Mouse (Mus musculus) CH12.LX (cell line): ENCODE data around the gene Pithd1. TPM values are rescaled to one million over a fixed set of nuclear protein-coding genes. Genes with fewer than 3 reads are reported as not detected.

Source experiments
- DNase-seq: peaks from one replicate; pipeline ENCODE4 v3.0.0-alpha.2; 2013; ENCODE audit errors: extremely low read depth
- H3K27ac ChIP-seq: 2 replicates; pipeline ENCODE4 v1.5.1; 2012; ENCODE audit warnings: low read depth, mild to moderate bottlenecking, control low read depth, moderate library complexity; ENCODE audit not compliant: insufficient read depth
- H3K27me3 ChIP-seq: replicated peaks from 2 replicates; pipeline ENCODE3; 2012; ENCODE audit warnings: inconsistent platforms
- H3K36me3 ChIP-seq, 2 experiments: replicated peaks in 1 of 2; 2 replicates each; pipeline versions ENCODE3 to v1.6.1; 2012; ENCODE audit warnings: inconsistent platforms in 1 of 2, low read length in 1 of 2, mild to moderate bottlenecking in 1 of 2, mixed read lengths in 1 of 2, moderate library complexity in 1 of 2; ENCODE audit not compliant: control insufficient read depth in 1 of 2, insufficient read depth in 1 of 2
- H3K4me1 ChIP-seq, 2 experiments: 2 replicates each; pipeline ENCODE4 v1.6.1; 2012; ENCODE audit warnings: inconsistent platforms in 1 of 2, moderate library complexity in 1 of 2; ENCODE audit not compliant: insufficient read depth in 2 of 2, control insufficient read depth in 1 of 2
- H3K4me2 ChIP-seq: 2 replicates; pipeline ENCODE4 v1.6.1; 2012; ENCODE audit warnings: low read depth, mild to moderate bottlenecking, control low read depth; ENCODE audit not compliant: poor library complexity, insufficient read depth, severe bottlenecking
- H3K4me3 ChIP-seq, 3 experiments: fragments of 150-350 bp in 1 of 3; sonication (generic) in 1 of 3; replicated peaks in 1 of 3; 2 replicates each; pipeline versions ENCODE3 to v1.5.1; 2011 to 2012; ENCODE audit warnings: low read depth in 2 of 3, low read length in 2 of 3, mild to moderate bottlenecking in 2 of 3, moderate library complexity in 2 of 3, control low read depth in 1 of 3, improper control_type of control experiment in 1 of 3, inconsistent platforms in 1 of 3, mixed read lengths in 1 of 3; ENCODE audit not compliant: poor library complexity in 1 of 3
- H3K79me2 ChIP-seq: replicated peaks from 2 replicates; pipeline ENCODE4 v1.6.1; 2012; ENCODE audit warnings: mild to moderate bottlenecking, moderate library complexity; ENCODE audit not compliant: control insufficient read depth, poor library complexity, insufficient read depth, severe bottlenecking; ENCODE audit errors: extremely low read depth
- H3K9ac ChIP-seq: 2 replicates; pipeline ENCODE4 v1.6.1; 2012; ENCODE audit warnings: low read depth, mild to moderate bottlenecking, control low read depth, moderate library complexity; ENCODE audit not compliant: insufficient read depth
- H3K9me3 ChIP-seq: replicated peaks from 2 replicates; pipeline ENCODE3; 2012; ENCODE audit warnings: low read length, inconsistent platforms, mixed read lengths
- BHLHE40 ChIP-seq: IDR thresholded peaks from 2 replicates; pipeline ENCODE4 v1.6.1; 2011; ENCODE audit warnings: mild to moderate bottlenecking, low read depth, low read length, improper control_type of control experiment
- CHD1 ChIP-seq: IDR thresholded peaks from 2 replicates; pipeline ENCODE4 v1.6.1; 2012; ENCODE audit warnings: low read depth, low read length, improper control_type of control experiment, inconsistent platforms
- CHD2 ChIP-seq: IDR thresholded peaks from 2 replicates; pipeline ENCODE4 v1.6.1; 2011; ENCODE audit warnings: low read length, improper control_type of control experiment
- E2F4 ChIP-seq: IDR thresholded peaks from 2 replicates; pipeline ENCODE4 v1.6.1; 2011; ENCODE audit warnings: low read depth, low read length, improper control_type of control experiment; ENCODE audit not compliant: insufficient replicate concordance
- KAT2A ChIP-seq: IDR thresholded peaks from 2 replicates; pipeline ENCODE4 v1.6.1; 2012; ENCODE audit warnings: low read length, improper control_type of control experiment, inconsistent platforms; ENCODE audit not compliant: insufficient replicate concordance
- MEF2A ChIP-seq: IDR thresholded peaks from 2 replicates; pipeline ENCODE4 v1.6.1; 2014; ENCODE audit warnings: low read depth, mild to moderate bottlenecking, inconsistent platforms, low read length, improper control_type of control experiment, borderline replicate concordance
- MYC ChIP-seq: IDR thresholded peaks from 2 replicates; pipeline ENCODE4 v1.6.1; 2011; ENCODE audit warnings: low read depth, mild to moderate bottlenecking, improper control_type of control experiment, low read length
- NRF1 ChIP-seq: IDR thresholded peaks from 2 replicates; pipeline ENCODE4 v1.6.1; 2014; ENCODE audit warnings: low read depth, mild to moderate bottlenecking, inconsistent platforms, low read length, improper control_type of control experiment, moderate library complexity
- POLR2A ChIP-seq: IDR thresholded peaks from 2 replicates; pipeline ENCODE4 v1.6.1; 2011; ENCODE audit warnings: low read depth, mild to moderate bottlenecking, improper control_type of control experiment, low read length
- POLR2AphosphoS2 ChIP-seq: IDR thresholded peaks from 2 replicates; pipeline ENCODE4 v1.6.1; 2011; ENCODE audit warnings: low read depth, low read length, improper control_type of control experiment
- SIN3A ChIP-seq: IDR thresholded peaks from 2 replicates; pipeline ENCODE4 v1.6.1; 2012; ENCODE audit warnings: low read length, improper control_type of control experiment, inconsistent platforms
- SMC3 ChIP-seq: IDR thresholded peaks from 2 replicates; pipeline ENCODE4 v1.6.1; 2011; ENCODE audit warnings: low read depth, low read length, improper control_type of control experiment
- TCF12 ChIP-seq: IDR thresholded peaks from 2 replicates; pipeline ENCODE4 v1.6.1; 2014; ENCODE audit warnings: low read depth, mild to moderate bottlenecking, inconsistent platforms, low read length, improper control_type of control experiment
- USF2 ChIP-seq: conservative IDR thresholded peaks from 2 replicates; pipeline ENCODE4 v1.6.1; 2011; ENCODE audit warnings: low read depth, low read length, improper control_type of control experiment
- ZMIZ1 ChIP-seq: IDR thresholded peaks from 2 replicates; pipeline ENCODE4 v1.6.1; 2012; ENCODE audit warnings: low read depth, mild to moderate bottlenecking, inconsistent platforms, low read length, improper control_type of control experiment
- dilution Hi-C: fragments of 300-500 bp; cut with MboI; formaldehyde crosslinking; loops from 2 replicates; pipeline ENCODE4 v1.14.3; 2020; ENCODE audit warnings: low sequenced_read_pairs; ENCODE audit not compliant: extremely low pct_unique_long_range_greater_than_20kb, extremely low pct_ligation_motif_present
- in situ Hi-C: fragments of 300-500 bp; cut with MboI; formaldehyde crosslinking; loops from 3 replicates; pipeline ENCODE4 v1.14.3; 2019; ENCODE audit warnings: low sequenced_read_pairs, low pct_ligation_motif_present, low pct_unique_long_range_greater_than_20kb, mixed read lengths
- polyA plus RNA-seq: library from polyadenylated mRNA; unstranded; fragments of >175 nt; gene quantifications from 2 replicates; pipeline ENCODE4 v1.2.1, GENCODE M21; 2012; ENCODE audit warnings: low read depth; ENCODE audit not compliant: insufficient read length
- total RNA-seq, 2 experiments: library from RNA; depleted of rRNA; stranded (reverse); fragments of 300-350 nt in 1 of 2; fragments of >200 nt in 1 of 2; gene quantifications; 2 replicates each; pipeline ENCODE4 v1.2.3; 2012 to 2014

Gene Pithd1
- total and polyA plus RNA-seq, 3 experiments, result 53.2 to 87.5 (median 53.2) TPM

- Histone ChIP-seq H3K4me2 (no peak overlapping the region), H3K4me3 (no peak overlapping the region), H3K9ac (no peak overlapping the region), H3K9me3 (no peaks in the 10 kb centered on the region), H3K27me3 (no peaks in the 10 kb centered on the region), H3K79me2 (peaks cover 5% of the 10 kb centered on the region; the same call in 1 of the 2 replicates), H3K27ac (no peak overlapping the region), H3K4me1 (no peaks in the 10 kb centered on the region), H3K36me3 (peaks cover 60 to 75% of the 10 kb centered on the region in 2 experiments)
- dilution Hi-C loops (no loop called here), in situ Hi-C loops (no loop called here)
- no peak for TF ChIP-seq CHD1
- no peak for TF ChIP-seq E2F4
- TF ChIP-seq POLR2AphosphoS2, result 0 out of 2 replicates have a peak, but pooled peaks have one; percentile 27
- TF ChIP-seq POLR2A, result peak; percentile 1; the same call in 1 of the 2 replicates
- no peak for DNase-seq
Measured at GRCm38 (mm10) chr4:136004921-136005320, 17.9 kb upstream of the Pithd1 start.

DNA sequence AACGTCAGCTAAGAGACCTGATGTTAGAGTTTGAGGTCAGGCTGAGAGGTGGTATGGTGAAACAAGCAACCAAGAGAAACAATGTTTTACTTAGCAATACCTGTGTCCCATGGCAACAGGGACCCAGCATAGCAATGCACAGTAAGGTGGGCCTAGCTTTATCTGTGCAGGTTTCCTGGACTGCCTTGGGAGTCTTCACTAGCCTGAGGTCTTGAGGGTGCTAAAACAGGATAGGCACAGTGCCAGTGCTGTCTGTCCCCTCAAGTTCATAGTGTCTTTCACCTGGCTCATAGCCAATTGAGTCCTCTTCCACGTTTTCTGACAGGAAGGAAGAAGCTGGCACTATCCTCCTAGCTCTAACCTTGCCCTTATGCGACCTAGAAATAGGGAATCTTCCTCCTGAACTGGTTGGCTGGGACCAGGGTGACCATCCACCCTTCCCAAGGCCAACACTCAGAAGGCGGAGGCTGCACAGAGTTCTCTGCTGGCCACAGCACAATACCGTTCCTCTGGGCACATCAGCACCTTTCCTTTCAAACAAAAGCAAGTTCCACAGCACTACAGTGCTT lies 17.1 kb upstream of the Pithd1 start:
- Histone ChIP-seq H3K27ac (no peak overlapping the region), H3K9ac (no peak overlapping the region), H3K79me2 (no peaks in the 10 kb centered on the region; the same call in 1 of the 2 replicates), H3K9me3 (no peaks in the 10 kb centered on the region), H3K4me3 (no peak overlapping the region), H3K27me3 (no peaks in the 10 kb centered on the region), H3K36me3 (peaks cover 54 to 68% of the 10 kb centered on the region in 2 experiments), H3K4me1 (no peaks in the 10 kb centered on the region), H3K4me2 (no peak overlapping the region)
- in situ Hi-C loops, result no loop called here
- dilution Hi-C loops, result no loop called here
- no peak for DNase-seq
- TF ChIP-seq NRF1, result no peak
- no peak for TF ChIP-seq ZMIZ1
- TF ChIP-seq CHD2, result no peak
- no peak for TF ChIP-seq USF2
- no peak for TF ChIP-seq MYC
- no peak for TF ChIP-seq BHLHE40
- no peak for TF ChIP-seq POLR2AphosphoS2
- TF ChIP-seq MEF2A, result no peak
- TF ChIP-seq TCF12, result no peak
- TF ChIP-seq SIN3A, result no peak
- TF ChIP-seq KAT2A, result no peak
- TF ChIP-seq SMC3, result no peak
